Mouse (Mus musculus) embryonic facial prominence, embryonic 15.5 days (tissue): ENCODE data around the gene Nod1. TPM values are rescaled to one million over a fixed set of nuclear protein-coding genes. Genes with fewer than 3 reads are reported as not detected.

ENCODE experiments used
- ATAC-seq: fragments of 200-750 bp; cut with Nextera tagmentation; 2 replicates; pipeline ENCODE4 v1.8.0; 2017; ENCODE audit warnings: low read depth, moderate TSS enrichment; ENCODE audit not compliant: insufficient number of reproducible peaks, low FRiP score, low TSS enrichment
- H3K27ac ChIP-seq: fragments of 300-500 bp; sonication (generic); replicated peaks from 2 replicates; pipeline ENCODE4 v1.5.1; 2015; ENCODE audit warnings: mild to moderate bottlenecking, inconsistent platforms
- H3K27me3 ChIP-seq: fragments of 300-500 bp; sonication (generic); 2 replicates; pipeline ENCODE4 v1.6.1; 2015; ENCODE audit warnings: inconsistent platforms
- H3K36me3 ChIP-seq: fragments of 300-500 bp; sonication (generic); 2 replicates; pipeline ENCODE4 v1.6.1; 2015; ENCODE audit warnings: mild to moderate bottlenecking, inconsistent platforms
- H3K4me1 ChIP-seq: fragments of 300-500 bp; sonication (generic); 2 replicates; pipeline ENCODE4 v1.6.1; 2015; ENCODE audit warnings: inconsistent platforms
- H3K4me2 ChIP-seq: fragments of 300-500 bp; sonication (generic); replicated peaks from 2 replicates; pipeline ENCODE4 v1.6.1; 2015; ENCODE audit warnings: mild to moderate bottlenecking, inconsistent platforms
- H3K4me3 ChIP-seq: fragments of 300-500 bp; sonication (generic); replicated peaks from 2 replicates; pipeline ENCODE4 v1.5.1; 2015; ENCODE audit warnings: mild to moderate bottlenecking, inconsistent platforms
- H3K9ac ChIP-seq: fragments of 300-500 bp; sonication (generic); 2 replicates; pipeline ENCODE4 v1.6.1; 2015; ENCODE audit warnings: inconsistent platforms
- H3K9me3 ChIP-seq: fragments of 300-500 bp; sonication (generic); replicated peaks from 2 replicates; pipeline ENCODE4 v1.6.1; 2016; ENCODE audit warnings: inconsistent platforms
- WGBS: fragments of 180-500 bp; shearing (Covaris S2); methylation state at CpG from one replicate; pipeline ENCODE4 v1.1.7; 2015; 5-methylcytosine and 5-hydroxymethylcytosine counted together
- polyA plus RNA-seq: library from polyadenylated mRNA; unstranded; fragments of >200 nt; fragmentation: Nextera tagmentation; extraction: Ambion mirVana; gene quantifications from 2 replicates; pipeline ENCODE4 v1.2.1, GENCODE M21; 2015

Nod1 gene
- polyA plus RNA-seq, 1 experiment from 2014 or later: 10.6 TPM

GRCm38 (mm10) chr6:54975616-54976015 lies 3.2 kb upstream of the Nod1 start:
- WGBS: 64% methylated on average over 1 of the region's 1 CpGs
- no peak overlapping the region for H3K9ac ChIP-seq
- no peak overlapping the region for H3K4me3 ChIP-seq
- ATAC-seq: no peak
- H3K27me3 ChIP-seq: no peaks in the 10 kb centered on the region
- H3K4me1 ChIP-seq: no peaks in the 10 kb centered on the region
- no peaks in the 10 kb centered on the region for H3K36me3 ChIP-seq
- no peak overlapping the region for H3K4me2 ChIP-seq
- H3K9me3 ChIP-seq: no peaks in the 10 kb centered on the region
- H3K27ac ChIP-seq: no peak overlapping the region

- WGBS: 70% methylated on average over 5 of the region's 5 CpGs
- 0 out of 2 replicates have a peak, but pooled peaks have one; percentile 29 for ATAC-seq
- no peak overlapping the region for H3K9ac ChIP-seq
Observed at GRCm38 (mm10) chr6:54974501-54974900, 2.1 kb upstream of the Nod1 start.

GRCm38 (mm10) chr6:54972929-54973211 lies 458 bp upstream of the Nod1 start:
- Histone ChIP-seq H3K9ac (no peak overlapping the region), H3K4me3 (peak overlapping the region; percentile 69), H3K27ac (no peak overlapping the region; the same call in 1 of the 2 replicates), H3K4me2 (peak overlapping the region; percentile 67), H3K9me3 (no peaks in the 10 kb centered on the region), H3K4me1 (no peaks in the 10 kb centered on the region), H3K27me3 (no peaks in the 10 kb centered on the region), H3K36me3 (no peaks in the 10 kb centered on the region)
- ATAC-seq: no peak
- WGBS: 10% methylated on average over 5 of the region's 5 CpGs

More at GRCm38 (mm10) chr6:54974501-54974900, 2.1 kb upstream of the Nod1 start:
- Histone ChIP-seq H3K4me2 (no peak overlapping the region), H3K27me3 (no peaks in the 10 kb centered on the region), H3K4me3 (no peak overlapping the region), H3K9me3 (no peaks in the 10 kb centered on the region), H3K36me3 (no peaks in the 10 kb centered on the region), H3K4me1 (no peaks in the 10 kb centered on the region), H3K27ac (no peak overlapping the region)

GRCm38 (mm10) chr6:54971731-54972110 lies 691 bp downstream of the Nod1 start:
- H3K4me1 ChIP-seq: no peaks in the 10 kb centered on the region
- peak overlapping the region; percentile 77 for H3K27ac ChIP-seq
- peak overlapping the region; percentile 67 for H3K4me2 ChIP-seq
- no peaks in the 10 kb centered on the region for H3K36me3 ChIP-seq
- H3K9me3 ChIP-seq: no peaks in the 10 kb centered on the region
- no peak for ATAC-seq
- whole genome bisulfite sequencing: 14% methylated on average over 8 of the region's 8 CpGs
- peak overlapping the region; percentile 69 for H3K4me3 ChIP-seq
- H3K27me3 ChIP-seq: no peaks in the 10 kb centered on the region
- H3K9ac ChIP-seq: peak overlapping the region; percentile 57

- Histone ChIP-seq H3K4me2 (no peak overlapping the region), H3K27me3 (no peaks in the 10 kb centered on the region), H3K27ac (no peak overlapping the region), H3K9ac (no peak overlapping the region), H3K9me3 (no peaks in the 10 kb centered on the region), H3K4me1 (0 out of 2 replicates have a peak, but pooled peaks cover under 1% of the 10 kb centered on the region), H3K36me3 (no peaks in the 10 kb centered on the region), H3K4me3 (no peak overlapping the region)
- 79% methylated on average over 9 of the region's 9 CpGs for WGBS
- ATAC-seq: no peak
Observed at GRCm38 (mm10) chr6:54970506-54970905, 1.9 kb downstream of the Nod1 start.

- no peak overlapping the region for H3K9ac ChIP-seq
- no peaks in the 10 kb centered on the region for H3K27me3 ChIP-seq
- no peak overlapping the region for H3K4me2 ChIP-seq
- 64% methylated on average over 2 of the region's 2 CpGs for WGBS
- no peaks in the 10 kb centered on the region for H3K9me3 ChIP-seq
- H3K27ac ChIP-seq: no peak overlapping the region
- no peak overlapping the region for H3K4me3 ChIP-seq
- no peak for ATAC-seq
- H3K4me1 ChIP-seq: 0 out of 2 replicates have a peak, but pooled peaks cover 6% of the 10 kb centered on the region
- no peaks in the 10 kb centered on the region for H3K36me3 ChIP-seq
Observed at GRCm38 (mm10) chr6:54969801-54970200, 2.6 kb downstream of the Nod1 start.

GRCm38 (mm10) chr6:54967591-54967990 lies 4.8 kb downstream of the Nod1 start:
- H3K27me3 ChIP-seq: no peaks in the 10 kb centered on the region
- no peak overlapping the region for H3K4me3 ChIP-seq
- WGBS: 25% methylated on average over 10 of the region's 10 CpGs
- no peak overlapping the region for H3K9ac ChIP-seq
- 0 out of 2 replicates have a peak, but pooled peaks cover 6% of the 10 kb centered on the region for H3K4me1 ChIP-seq
- no peaks in the 10 kb centered on the region for H3K9me3 ChIP-seq
- no peak overlapping the region for H3K4me2 ChIP-seq
- no peak for ATAC-seq
- H3K36me3 ChIP-seq: no peaks in the 10 kb centered on the region
- H3K27ac ChIP-seq: no peak overlapping the region

GRCm38 (mm10) chr6:54965234-54965633 lies 7.2 kb downstream of the Nod1 start:
- no peaks in the 10 kb centered on the region for H3K36me3 ChIP-seq
- H3K4me1 ChIP-seq: 0 out of 2 replicates have a peak, but pooled peaks cover 6% of the 10 kb centered on the region
- H3K27me3 ChIP-seq: no peaks in the 10 kb centered on the region
- H3K27ac ChIP-seq: 0 out of 2 replicates have a peak overlapping the region, but pooled peaks have one; percentile 17
- ATAC-seq: no peak
- WGBS: 28% methylated on average over 5 of the region's 5 CpGs
- no peak overlapping the region for H3K4me2 ChIP-seq
- no peak overlapping the region for H3K4me3 ChIP-seq
- no peak overlapping the region for H3K9ac ChIP-seq
- H3K9me3 ChIP-seq: no peaks in the 10 kb centered on the region

GRCm38 (mm10) chr6:54964755-54965154 lies 7.7 kb downstream of the Nod1 start:
- Histone ChIP-seq H3K36me3 (no peaks in the 10 kb centered on the region), H3K4me3 (no peak overlapping the region), H3K27ac (0 out of 2 replicates have a peak overlapping the region, but pooled peaks have one; percentile 17), H3K27me3 (no peaks in the 10 kb centered on the region), H3K9me3 (no peaks in the 10 kb centered on the region), H3K4me2 (no peak overlapping the region), H3K9ac (no peak overlapping the region), H3K4me1 (0 out of 2 replicates have a peak, but pooled peaks cover 6% of the 10 kb centered on the region)
- no peak for ATAC-seq
- 33% methylated on average over 1 of the region's 1 CpGs for WGBS

GRCm38 (mm10) chr6:54963599-54963998 lies 8.8 kb downstream of the Nod1 start:
- Histone ChIP-seq H3K9me3 (no peaks in the 10 kb centered on the region), H3K36me3 (no peaks in the 10 kb centered on the region), H3K4me3 (no peak overlapping the region), H3K9ac (no peak overlapping the region), H3K27ac (no peak overlapping the region), H3K4me2 (no peak overlapping the region), H3K27me3 (no peaks in the 10 kb centered on the region), H3K4me1 (0 out of 2 replicates have a peak, but pooled peaks cover 6% of the 10 kb centered on the region)
- ATAC-seq: no peak
- WGBS: 85% methylated on average over 2 of the region's 2 CpGs

GRCm38 (mm10) chr6:54957655-54958054 lies 14.8 kb downstream of the Nod1 start:
- WGBS: 81% methylated on average over 8 of the region's 8 CpGs
- H3K9me3 ChIP-seq: no peaks in the 10 kb centered on the region
- H3K4me3 ChIP-seq: no peak overlapping the region
- H3K4me1 ChIP-seq: no peaks in the 10 kb centered on the region
- no peak overlapping the region for H3K27ac ChIP-seq
- H3K27me3 ChIP-seq: no peaks in the 10 kb centered on the region
- no peak overlapping the region for H3K4me2 ChIP-seq
- no peaks in the 10 kb centered on the region for H3K36me3 ChIP-seq
- H3K9ac ChIP-seq: no peak overlapping the region
- no peak for ATAC-seq

- Histone ChIP-seq H3K4me3 (no peak overlapping the region), H3K4me2 (no peak overlapping the region), H3K27me3 (no peaks in the 10 kb centered on the region), H3K27ac (no peak overlapping the region), H3K4me1 (no peaks in the 10 kb centered on the region), H3K9ac (no peak overlapping the region), H3K36me3 (no peaks in the 10 kb centered on the region), H3K9me3 (no peaks in the 10 kb centered on the region)
- 46% methylated on average over 1 of the region's 1 CpGs for WGBS
- ATAC-seq: no peak
Observed at GRCm38 (mm10) chr6:54956425-54956824, 16.0 kb downstream of the Nod1 start.
